Mouse (Mus musculus): ENCODE measurements at regions not wholly inside any gene's neighbourhood (a gene's known extent, or its start where the extent isn't known, plus 50 kb on each side); places are given as distances from the start of the nearest gene placed in this dataset.

DNA sequence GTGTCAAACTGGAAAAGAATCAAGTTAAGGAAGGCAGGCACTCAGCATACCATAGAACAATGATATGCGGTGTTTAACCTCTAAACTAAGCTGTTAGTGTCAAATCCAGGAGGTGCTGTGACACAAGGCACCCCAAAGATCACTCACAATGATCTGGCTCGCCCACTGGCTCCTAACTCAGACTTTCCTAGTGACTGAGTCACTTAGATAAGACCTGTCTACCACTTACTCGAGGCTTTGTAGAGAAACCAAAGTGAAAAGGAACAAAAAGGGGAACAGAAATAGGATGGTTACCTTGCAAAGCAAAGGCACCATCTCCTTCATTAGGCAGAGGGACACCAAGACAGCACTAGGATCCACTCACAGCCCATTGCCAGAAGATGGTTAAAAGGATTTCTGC is 115.7 kb downstream of the Pdgfra start:
- TF ChIP-seq NANOG (IDR thresholded peaks at IDR 0.05; ENCODE audit: borderline replicate concordance, low read length) (no peak), CTCF (conservative IDR thresholded peaks at IDR 0.05; ENCODE audit: low read length) (no peak)

Measured in E14TG2a.4 (cell line).